Mouse (Mus musculus): Measurements from ENCODE around the gene Pth1r.

The Pth1r gene

DNA sequence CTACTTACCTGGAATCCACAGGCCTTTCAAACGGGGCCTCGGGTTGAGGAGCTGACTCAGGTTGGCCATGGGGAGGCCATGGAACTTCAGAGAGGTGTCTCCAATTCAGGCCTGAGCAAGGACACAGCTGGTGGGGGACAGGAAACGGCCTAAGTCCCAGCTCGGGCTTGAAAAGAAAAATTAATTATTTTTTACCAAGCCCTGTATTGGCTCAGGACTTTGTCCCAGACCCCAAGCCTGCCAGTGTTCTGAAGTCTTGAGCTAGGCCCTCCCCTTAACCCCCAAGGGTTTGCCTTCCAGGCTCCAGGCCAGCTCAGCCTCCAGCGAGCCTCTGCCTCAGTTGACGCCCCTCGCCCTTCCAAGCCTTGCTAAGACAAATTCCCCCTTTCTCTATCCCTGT is at the start of gene Pth1r:
Gene Pth1r, minus strand, starts transcription at position 185 of the 400 bp plus-strand sequence.
- DNase-seq (ENCODE audit: low spot score), result no peak

DNA sequence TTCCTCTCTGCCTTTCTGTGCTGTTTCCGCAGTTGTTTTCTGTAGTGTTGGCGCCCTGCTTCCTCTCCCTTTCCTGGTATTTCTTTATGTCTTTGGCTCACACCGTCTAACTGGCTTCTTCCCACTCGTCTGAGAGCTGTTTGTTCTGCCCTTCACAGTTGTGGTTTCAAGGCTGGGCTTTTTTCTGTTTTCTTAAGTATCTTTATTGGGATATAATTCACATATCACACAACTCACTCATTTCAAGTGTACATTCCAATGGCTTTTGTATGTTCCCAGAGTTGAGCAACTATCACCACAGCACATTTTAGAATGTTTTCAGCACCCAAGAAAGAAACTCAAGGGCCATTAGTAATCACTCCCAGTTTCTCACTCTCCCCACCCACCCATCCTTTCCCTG is 43.5 kb upstream of the Pth1r start:
- DNase-seq (ENCODE audit: low spot score), result no peak

DNA sequence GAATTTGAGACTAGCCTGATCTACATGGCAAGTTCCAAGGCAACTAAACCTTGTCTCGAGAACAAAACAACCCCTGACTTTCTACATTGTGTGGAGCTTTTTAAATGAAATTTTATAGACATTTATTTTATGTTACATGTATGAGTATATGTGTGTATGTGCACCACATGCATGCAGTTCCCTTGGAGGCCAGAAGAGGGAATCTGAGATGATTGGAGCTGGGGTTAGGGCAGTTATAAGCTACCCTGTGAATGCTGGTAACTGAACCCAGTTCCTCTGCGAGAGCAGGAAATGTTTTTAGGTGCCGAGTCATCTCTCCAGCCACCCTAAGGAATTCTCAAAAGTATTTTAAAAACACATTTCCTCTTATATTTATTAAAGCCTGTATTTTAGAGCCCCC is 41.2 kb upstream of the Pth1r start:
- DNase-seq (ENCODE audit: low spot score), result no peak

DNA sequence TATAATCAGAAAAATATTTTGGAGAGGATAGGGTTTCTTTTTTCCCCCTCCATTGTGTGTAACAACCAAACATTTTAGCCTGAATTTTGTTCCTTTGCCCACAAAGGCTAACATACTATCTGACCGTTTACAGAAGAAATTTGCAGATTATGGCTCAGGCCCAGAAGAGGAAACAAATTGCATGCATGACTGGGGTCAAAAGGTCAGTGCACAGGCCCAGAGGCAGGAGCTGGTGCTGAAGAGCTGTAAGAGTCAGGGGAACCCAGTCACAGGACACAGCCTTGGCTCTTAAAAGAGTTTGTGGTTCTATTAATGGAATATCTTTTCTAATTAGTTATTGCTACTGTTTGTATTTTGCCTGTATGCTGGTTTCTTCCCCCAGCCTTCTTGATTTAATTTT is 36.7 kb upstream of the Pth1r start:
- DNase-seq (ENCODE audit: low spot score), result no peak

DNA sequence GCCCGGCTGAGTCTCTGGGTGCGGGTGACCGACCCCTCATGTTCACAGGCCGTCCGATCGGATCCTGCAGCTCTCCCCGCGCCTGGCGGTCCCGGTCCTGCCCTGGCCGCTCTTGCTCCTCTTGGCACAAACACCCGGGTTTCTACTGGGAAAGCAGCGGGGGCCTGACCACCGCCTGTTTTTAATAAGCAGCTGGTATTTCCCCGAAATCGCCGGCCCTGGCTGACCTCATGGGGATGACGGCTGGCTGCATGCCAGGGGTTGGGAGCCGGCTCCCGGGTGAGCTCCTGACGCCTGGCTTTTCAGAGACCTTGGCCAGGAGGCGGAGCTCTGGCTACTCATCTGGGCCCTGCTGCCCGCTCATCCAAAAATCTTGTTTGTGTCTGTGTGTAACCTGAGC is 34.8 kb upstream of the Pth1r start:
- peak; percentile 92 for DNase-seq (ENCODE audit: low spot score)

DNA sequence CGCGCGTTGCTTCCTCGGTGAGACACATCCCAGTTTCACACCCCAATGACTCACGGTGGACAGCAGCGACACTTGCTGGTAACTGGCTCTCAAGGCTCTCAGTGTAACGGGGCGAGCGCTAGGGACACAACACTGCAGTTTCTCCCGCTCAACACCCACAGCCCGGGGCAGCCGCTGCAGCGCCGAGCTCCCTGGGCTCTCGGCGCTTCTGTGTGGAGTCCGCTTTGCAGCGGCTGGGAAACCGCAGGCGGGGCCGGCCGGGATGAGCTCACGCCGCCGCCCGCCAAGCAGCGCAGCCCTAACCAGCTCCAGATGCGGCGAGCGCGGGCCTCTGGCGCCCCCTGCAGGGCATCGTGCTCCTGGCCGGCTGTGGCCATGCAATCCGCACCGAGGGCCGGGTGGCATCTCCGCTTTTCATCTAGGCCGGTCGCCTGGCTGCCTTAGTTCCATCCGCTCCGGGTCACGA is 34.3 kb upstream of the Pth1r start:
- peak; percentile 98 for DNase-seq (ENCODE audit: low spot score)

DNA sequence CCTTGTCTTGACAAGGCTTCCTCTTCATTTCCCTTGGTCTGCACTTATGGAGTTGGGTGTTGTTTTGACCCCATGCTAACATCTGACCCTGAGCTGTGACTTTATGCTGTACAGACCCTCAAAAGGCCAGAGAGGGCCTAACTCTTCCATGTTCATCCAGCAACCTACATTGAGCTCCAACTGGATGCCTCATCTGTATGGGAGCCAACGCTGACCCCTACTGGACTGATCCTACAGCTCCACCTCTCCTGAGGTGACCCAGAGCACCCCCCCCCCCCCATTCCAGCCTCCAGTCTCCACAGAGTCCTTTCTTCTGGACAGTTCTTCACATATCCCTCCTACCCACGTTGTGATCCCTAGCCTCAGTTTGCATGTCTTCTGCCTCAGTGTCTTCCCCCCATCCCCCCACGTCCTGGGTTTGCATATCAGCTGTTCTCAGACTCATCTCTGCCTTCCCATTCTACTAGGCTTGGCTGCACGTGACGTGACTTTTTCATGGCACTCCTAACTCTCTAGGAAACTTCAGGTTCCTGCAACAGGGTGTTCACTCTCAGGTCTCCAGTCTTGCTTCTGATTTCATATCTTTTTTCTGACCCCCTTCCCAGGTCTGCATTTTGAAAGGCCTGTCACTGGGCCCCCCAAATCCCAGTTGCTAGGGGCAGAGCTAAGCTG is 32.4 kb upstream of the Pth1r start:
- no peak for DNase-seq (ENCODE audit: low spot score)

DNA sequence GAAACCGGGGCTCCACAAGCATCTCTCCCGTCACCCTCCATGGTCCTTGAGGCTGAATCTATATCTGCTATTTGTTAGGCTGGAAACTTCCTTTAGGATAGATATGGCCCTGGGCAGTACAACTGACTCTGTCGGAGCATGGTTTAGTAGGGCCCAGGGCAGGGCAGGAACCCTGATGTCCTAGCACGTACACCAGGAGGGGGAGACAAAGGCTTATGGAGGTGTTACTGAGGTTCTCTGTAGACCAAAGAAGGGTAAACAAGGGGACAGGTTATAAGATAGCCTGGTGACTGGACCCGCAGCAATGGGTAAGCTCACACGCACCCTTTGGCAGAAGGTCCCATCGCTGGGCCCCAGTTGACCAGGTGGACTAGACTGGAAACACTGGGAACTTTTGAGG is 31.6 kb upstream of the Pth1r start:
- DNase-seq (ENCODE audit: low spot score), result no peak

DNA sequence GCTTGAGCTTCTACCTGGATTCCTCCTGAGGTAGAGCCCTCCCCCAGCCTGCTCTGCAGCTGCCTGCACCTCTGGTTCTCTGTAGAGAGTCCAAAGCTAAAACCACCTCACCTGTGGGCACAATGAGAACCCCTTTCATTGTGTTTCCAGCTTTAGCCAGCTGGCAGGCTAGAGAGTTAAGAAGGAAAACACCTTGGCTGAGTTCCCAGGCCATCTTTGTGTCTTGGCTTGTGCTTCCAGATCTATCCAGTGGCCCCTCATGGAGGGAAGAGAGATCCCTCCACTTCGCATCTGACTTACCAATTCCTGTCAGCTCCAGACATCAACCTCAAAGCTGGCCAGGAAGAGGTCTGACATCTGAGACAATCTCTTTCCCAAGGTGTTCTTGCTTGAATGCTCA is 31.2 kb upstream of the Pth1r start:
- DNase-seq (ENCODE audit: low spot score), result no peak

DNA sequence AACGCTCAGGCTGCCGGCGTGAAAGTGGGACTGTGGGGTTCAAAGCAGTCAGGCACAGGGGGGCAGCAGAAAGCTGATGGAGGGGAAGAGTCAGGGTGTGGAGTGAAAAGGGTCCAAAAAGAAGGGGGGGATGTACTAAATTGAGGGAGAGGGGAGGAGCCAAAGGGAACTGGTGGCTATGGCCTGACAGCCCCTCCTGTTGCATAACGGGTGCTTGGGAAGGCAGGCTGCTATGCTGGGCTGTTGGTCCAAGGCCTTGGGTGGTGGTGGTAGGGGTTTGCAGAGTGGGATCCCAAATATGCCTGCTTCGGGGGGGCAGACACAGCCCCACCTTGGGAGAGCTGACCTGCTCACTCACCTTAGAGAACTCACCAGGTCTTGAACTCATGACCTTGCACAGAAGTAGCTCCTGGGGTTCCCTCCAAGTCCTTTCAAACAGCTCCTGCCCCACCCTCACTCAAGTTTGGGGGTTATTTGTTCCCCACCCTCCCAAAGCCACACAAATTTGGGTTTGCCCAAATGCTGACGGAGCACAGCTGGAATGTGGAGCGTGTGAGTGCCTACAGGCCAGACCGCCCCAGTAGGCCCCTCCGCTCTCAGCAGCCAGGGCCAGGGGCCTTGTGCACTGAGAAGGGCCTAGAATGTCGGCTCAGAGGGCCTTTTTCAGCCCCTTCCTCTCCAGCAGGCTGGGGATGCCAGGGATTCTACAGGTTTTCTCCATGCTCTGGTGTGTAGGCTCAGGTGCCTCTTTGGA is 28.5 kb upstream of the Pth1r start:
- no peak for DNase-seq (ENCODE audit: low spot score)

DNA sequence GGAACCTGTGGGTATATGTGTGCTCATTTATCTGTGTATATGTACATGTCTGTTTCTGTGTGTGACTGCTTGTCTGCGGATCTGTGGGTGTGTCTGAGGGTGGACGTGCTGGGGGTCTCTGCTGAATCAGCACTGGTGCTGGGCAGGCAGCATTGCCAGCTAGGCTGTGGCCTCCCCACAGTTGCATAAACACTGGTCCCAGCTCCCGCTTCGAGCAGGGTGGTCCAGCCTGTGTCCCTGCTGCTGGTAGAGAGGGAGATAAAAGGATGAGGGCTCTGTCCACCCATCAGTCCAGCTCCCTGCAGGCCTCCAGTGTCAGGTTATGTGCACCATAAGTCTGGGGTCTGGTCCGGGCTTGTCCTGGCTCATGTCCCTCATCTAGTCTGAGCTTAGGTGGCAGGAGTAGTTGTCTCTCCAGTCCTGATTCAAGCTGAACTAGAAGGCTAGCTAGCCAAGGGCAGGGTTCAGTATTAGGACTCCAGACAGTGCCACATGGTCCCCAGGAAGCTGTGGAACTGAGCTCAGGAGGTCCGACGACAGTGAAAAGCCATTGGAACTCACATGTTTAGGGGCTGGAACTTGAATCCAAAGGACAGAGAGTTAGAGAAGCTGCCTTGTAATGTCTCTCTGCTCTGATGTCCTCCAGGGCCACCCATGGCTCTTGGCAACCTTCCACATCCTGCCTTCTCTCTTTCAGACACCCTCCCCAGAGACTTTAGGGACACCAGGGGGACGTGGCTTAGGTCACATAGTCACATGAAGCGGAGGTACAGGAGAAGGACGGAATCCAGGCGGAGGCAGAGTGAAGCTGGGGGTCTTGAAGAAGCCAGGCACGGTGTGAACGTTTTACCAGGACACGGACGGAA is 27.7 kb upstream of the Pth1r start:
- no peak for DNase-seq (ENCODE audit: low spot score)

DNA sequence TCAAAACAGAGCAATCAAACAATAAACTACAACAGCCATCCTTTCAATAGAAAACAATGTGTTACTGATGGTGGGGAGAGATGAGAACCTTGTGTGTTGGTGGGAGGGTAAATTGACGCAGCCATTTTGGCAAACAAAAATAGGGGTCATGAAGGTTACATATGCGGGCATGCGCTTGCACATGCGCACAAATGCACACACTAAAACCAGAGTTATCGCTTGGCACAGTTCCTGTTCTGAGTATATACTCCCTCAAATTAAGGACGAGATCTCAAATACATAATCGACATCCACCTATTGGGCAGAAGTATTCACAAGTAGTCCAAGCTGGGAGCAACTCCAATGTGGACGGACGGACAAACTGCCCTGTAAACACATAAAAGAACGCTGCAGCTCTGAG is 25.4 kb upstream of the Pth1r start:
- DNase-seq (ENCODE audit: low spot score), result no peak

DNA sequence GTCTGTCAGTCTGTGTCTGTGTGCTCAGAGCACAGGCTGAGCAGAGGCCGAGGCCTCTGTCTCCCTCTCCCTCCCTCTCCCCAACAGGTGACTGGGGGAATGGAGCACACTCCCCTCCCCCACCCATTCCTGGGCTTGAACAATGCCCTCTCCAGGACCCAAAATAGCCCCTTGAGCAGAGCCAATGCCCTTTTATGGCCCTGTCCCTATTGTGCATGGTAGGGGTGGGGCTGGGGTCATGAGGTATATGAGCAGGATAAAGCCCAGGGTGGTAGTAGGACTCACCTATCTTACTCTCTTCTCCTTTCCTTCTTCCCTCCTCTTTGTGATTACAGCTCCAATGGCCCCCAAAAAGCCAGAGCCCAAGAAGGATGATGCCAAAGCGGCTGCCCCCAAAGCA is 16.5 kb upstream of the Pth1r start:
- no peak for DNase-seq (ENCODE audit: low spot score)

DNA sequence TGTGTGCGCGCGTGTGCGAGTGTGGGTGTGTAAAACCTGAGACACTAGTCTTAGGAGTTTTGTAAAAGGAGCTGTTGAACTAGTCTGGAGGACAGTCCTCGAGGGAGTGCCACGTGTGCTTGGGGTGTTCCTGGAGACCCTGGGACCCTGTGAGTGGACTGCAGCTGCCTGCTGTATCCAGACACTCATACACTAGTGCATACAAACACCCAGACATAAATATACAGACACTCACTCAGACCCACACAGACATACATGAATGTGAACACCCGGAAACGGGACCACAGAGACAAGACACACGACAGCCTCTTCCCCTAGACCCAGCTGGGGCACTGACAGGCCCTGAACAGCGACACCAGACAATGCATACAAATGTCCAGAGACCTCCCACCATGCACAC is 15.8 kb upstream of the Pth1r start:
- DNase-seq (ENCODE audit: low spot score), result no peak

DNA sequence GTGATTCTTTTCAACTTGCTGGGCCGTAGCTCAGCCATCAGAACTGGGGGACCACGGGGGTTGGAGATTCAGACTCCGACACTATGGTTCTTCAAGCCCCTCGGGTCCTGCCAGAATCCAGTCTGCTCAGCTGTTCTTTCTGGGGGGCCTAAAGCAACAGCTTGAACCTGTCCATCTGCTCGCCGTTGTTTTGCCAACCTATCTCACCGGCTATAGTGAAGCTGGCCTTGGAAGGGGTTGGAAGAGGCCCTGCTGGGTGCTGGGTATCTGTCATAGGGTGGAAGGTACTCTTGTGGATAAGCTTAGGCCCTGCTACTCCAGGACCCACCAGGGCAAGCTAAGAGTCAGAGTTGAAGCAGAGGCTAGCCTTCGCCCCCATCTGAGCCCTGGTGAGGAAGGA is 13.9 kb upstream of the Pth1r start:
- DNase-seq (ENCODE audit: low spot score), result no peak

DNA sequence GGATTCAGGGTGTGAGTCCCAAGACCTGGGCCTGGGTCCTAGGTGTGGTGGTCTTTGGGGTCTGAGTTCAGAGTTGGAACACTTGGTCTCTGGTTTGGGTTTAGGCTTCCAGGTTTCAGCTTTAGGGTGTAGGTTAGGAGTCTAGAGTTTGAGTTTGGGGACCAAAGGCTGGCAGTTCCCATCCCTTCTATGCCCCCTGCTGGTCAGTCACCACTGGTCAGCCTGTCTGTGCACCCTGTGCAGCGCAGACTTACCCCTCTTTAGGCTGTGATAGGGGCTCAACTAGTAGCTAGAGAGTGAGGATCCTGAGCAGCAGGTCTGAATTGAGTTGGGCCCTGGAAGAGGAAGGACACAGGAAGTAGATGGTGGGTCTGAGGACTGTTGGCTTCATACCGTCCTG is 12.3 kb upstream of the Pth1r start:
- peak; percentile 74 for DNase-seq (ENCODE audit: low spot score)

DNA sequence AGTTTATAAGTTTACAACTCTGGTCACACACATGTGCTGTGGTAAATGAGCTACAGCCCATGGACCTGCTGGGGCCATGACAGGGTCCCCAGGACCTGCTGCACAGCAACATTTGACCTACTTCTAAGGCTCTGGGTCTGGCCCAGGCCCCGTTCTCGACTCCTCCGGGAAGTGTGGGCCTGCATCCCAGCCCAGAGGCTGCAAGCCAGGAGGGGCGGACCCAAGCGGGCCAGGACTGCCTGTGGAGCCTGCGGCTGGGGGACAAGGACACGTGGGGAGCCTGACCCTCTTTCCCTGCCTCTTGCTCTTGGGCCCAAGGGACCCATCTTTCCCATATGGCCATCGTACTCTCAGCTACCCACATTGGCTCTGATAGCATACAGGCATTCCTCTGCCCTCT is 11.7 kb upstream of the Pth1r start:
- DNase-seq (ENCODE audit: low spot score), result peak; percentile 86

DNA sequence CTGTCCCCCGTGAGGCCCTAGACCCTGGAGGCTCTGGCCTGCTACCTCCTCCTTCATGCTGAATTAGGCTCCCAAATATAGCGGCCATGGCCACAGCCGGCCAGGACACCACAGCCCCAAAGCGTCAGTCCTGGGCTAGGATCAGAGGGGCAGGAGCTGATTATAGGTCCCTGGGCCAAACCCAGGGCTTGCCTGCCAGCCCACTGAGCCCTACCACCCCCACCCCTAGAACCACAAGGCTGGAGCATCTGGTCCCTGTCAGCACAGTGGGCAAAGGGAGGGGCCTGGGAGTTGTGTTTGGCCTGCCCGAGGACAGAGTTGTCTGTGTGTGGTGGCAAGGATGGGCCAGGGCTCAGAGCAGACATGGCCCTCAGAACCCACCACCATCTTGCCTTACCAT is 10.9 kb upstream of the Pth1r start:
- no peak for DNase-seq (ENCODE audit: low spot score)

DNA sequence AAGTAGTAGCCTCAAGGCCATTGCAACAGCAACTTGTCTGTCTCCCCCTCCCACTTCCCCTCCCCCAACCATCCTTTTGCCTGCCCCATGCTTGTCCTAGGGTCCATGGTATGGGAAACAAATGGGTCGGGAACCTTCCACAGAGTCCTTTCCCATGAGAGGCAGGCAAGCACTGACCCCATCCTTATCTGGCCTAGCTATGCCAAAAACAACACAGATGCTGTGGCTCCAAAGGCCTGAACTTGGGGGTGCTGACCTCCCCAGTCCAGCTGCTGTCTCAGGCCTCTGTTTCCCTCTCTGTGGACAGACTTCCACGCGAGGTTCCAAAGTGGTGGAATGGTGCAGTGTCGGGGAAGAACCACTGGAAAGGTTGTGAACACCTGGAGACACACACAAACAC is 6.8 kb upstream of the Pth1r start:
- no peak for DNase-seq (ENCODE audit: low spot score)

DNA sequence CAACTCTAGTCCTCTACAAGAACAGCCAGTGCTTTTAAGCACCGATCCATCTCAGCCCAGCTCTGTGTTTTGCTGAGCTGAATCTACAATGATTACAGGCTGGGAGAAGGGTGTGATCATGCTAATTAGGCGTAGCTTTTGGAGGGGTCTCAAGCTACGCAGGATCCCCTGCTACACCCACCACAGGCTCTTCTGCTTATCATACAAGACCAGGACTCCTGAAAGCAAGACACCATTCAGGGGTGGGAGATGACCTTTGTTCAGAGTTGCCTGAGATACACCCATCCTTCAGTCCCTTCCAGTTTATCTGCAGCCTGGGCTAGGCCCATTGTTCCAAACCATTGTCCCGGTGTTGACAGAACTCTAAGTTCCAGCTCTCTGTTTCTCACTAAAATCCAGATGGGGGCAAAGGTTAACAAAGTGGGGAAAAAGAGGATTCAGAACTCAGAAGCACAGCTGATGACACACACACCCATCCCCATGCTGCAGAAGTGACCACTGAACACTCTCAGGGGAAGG is 6.0 kb upstream of the Pth1r start:
- DNase-seq (ENCODE audit: low spot score), result no peak

DNA sequence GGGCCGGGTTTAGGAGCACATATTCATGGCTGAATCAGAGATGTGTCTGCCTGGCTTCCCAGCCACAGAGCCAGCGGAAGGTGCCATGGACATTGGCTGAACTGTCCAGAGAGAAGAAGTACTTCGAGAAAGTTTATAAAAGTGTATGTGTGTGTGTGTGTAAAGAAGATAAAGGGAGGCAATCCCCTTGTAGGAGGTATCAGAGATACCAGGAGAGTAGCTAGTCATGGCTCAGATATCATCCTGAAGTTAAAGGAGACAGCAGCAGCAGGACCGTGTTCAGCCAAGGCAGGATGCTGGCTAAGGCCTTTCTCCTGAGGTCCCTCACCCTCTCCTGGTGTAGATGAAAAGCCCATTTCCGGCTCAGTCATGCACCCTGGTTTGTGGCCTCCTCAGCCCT is 4.5 kb upstream of the Pth1r start:
- no peak for DNase-seq (ENCODE audit: low spot score)

DNA sequence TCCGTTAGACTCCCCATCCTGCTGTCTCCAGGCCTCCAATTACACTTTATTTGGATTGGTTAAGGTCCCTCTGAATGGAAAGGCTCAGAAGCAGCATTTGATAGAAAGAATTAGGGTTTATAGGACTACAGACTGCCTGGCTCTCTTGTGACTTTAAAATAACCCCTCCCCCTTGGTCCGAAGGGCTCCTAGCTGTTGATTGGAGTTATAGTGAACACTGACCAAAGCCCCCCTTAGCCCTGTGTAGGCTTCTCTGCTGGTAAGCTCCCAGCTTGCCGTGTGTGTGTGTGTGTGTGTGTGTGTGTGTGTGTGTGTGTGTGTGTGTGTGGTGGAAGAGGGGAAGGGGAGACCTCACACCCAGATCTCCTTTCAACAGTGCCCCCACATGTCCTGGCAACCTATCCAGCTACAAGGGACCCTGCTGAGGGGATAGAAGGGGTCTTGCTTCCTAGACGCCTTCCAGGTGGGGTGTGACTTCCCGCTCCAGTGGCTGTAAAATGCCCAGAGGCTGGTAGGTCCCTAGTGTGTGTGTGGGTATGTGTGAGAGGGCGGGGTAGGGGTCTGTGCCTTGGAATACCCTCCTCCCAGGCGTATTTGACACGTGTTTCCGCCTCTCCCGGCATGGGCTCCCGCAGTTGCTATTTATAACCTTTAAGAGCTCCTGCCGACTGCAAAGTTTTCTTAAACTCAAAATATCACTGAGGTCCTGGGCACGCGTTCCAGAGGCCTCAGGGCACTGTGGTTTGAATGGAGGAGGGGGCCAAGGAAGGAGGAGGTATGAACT is 3.7 kb upstream of the Pth1r start:
- DNase-seq (ENCODE audit: low spot score), result no peak

Measured in testis, postnatal 10 days (tissue).